Mouse (Mus musculus): Measurements from ENCODE around the gene Hist1h2bf.

GRCm38 (mm10) chr13:23555839-23556416 is 18.1 kb downstream of the Hist1h2bf start:
- TF ChIP-seq CTCF (IDR thresholded peaks at IDR 0.05): no peak
- peak; percentile 80 for TF ChIP-seq POLR2A (IDR thresholded peaks at IDR 0.05; ENCODE audit: insufficient read depth, low read depth, low read length)
- TF ChIP-seq EP300 (IDR thresholded peaks at IDR 0.05; ENCODE audit: insufficient read depth, low read depth, low read length): no peak
